Mouse (Mus musculus) kidney, postnatal 0 days (tissue): ENCODE data around the gene Slit3. TPM values are rescaled to one million over a fixed set of nuclear protein-coding genes. Genes with fewer than 3 reads are reported as not detected.

Experiments used
- ATAC-seq: fragments of 200-750 bp; cut with Nextera tagmentation; replicated peaks from 2 replicates; pipeline ENCODE4 v1.8.0; 2017; ENCODE audit warnings: low read depth, moderate number of reproducible peaks, moderate TSS enrichment, moderate library complexity; ENCODE audit not compliant: low FRiP score
- DNase-seq: peaks from one replicate; pipeline ENCODE4 v3.0.0-alpha.2; 2016; ENCODE audit warnings: low spot score
- H3K27ac ChIP-seq: fragments of 300-500 bp; sonication (generic); 2 replicates; pipeline ENCODE4 v1.5.1; 2014; ENCODE audit warnings: mild to moderate bottlenecking
- H3K27me3 ChIP-seq: fragments of 300-500 bp; sonication (generic); 2 replicates; pipeline ENCODE4 v1.6.1; 2014; ENCODE audit warnings: low read length, mixed read lengths; ENCODE audit not compliant: insufficient read depth
- H3K36me3 ChIP-seq: fragments of 300-500 bp; sonication (generic); 2 replicates; pipeline ENCODE4 v1.6.1; 2014; ENCODE audit warnings: low read length, mixed read lengths; ENCODE audit not compliant: insufficient read depth
- H3K4me1 ChIP-seq: fragments of 300-500 bp; sonication (generic); replicated peaks from 2 replicates; pipeline ENCODE4 v1.6.1; 2014; ENCODE audit warnings: antibody characterized with exemption, low read length, mixed read lengths; ENCODE audit not compliant: insufficient read depth
- H3K4me2 ChIP-seq: fragments of 300-500 bp; sonication (generic); 2 replicates; pipeline ENCODE4 v1.6.1; 2014; ENCODE audit warnings: mild to moderate bottlenecking, low read length, moderate library complexity, mixed read lengths
- H3K4me3 ChIP-seq: fragments of 300-500 bp; sonication (generic); replicated peaks from 2 replicates; pipeline ENCODE4 v1.5.1; 2014; ENCODE audit warnings: low read depth, low read length
- H3K9ac ChIP-seq: fragments of 300-500 bp; sonication (generic); 2 replicates; pipeline ENCODE4 v1.6.1; 2014; ENCODE audit warnings: low read depth, low read length
- H3K9me3 ChIP-seq: fragments of 300-500 bp; sonication (generic); replicated peaks from 2 replicates; pipeline ENCODE4 v1.6.1; 2016; ENCODE audit warnings: low read length, inconsistent platforms, mixed read lengths
- CTCF ChIP-seq: IDR thresholded peaks from 2 replicates; pipeline ENCODE4 v1.5.1; 2016; ENCODE audit warnings: antibody characterized with exemption, low read depth, mild to moderate bottlenecking, moderate library complexity
- WGBS: fragments of 180-500 bp; shearing (Covaris S2); extraction: QIAGEN DNeasy Blood & Tissue Kit; methylation state at CpG from one replicate; pipeline ENCODE4 v1.1.7; 2014; 5-methylcytosine and 5-hydroxymethylcytosine counted together
- polyA plus RNA-seq: library from polyadenylated mRNA; unstranded; fragments of >200 nt; fragmentation: Nextera tagmentation; extraction: Ambion mirVana; gene quantifications from 2 replicates; pipeline ENCODE4 v1.2.1, GENCODE M21; 2015

Gene Slit3
- polyA plus RNA-seq, 1 experiment from 2014 or later = 6.6 TPM

GRCm38 (mm10) chr11:35345696-35346480 lies 224.9 kb downstream of the Slit3 start:
- H3K27me3 ChIP-seq = no peaks in the 10 kb centered on the region
- DNase-seq = no peak
- no peaks in the 10 kb centered on the region for H3K4me1 ChIP-seq
- no peaks in the 10 kb centered on the region for H3K9me3 ChIP-seq
- no peak overlapping the region for H3K27ac ChIP-seq
- no peaks in the 10 kb centered on the region for H3K36me3 ChIP-seq
- TF ChIP-seq CTCF = no peak
- H3K4me2 ChIP-seq = no peak overlapping the region
- WGBS = 62% methylated on average over 13 of the region's 13 CpGs
- no peak overlapping the region for H3K9ac ChIP-seq
- H3K4me3 ChIP-seq = no peak overlapping the region
- ATAC-seq = no peak

DNA sequence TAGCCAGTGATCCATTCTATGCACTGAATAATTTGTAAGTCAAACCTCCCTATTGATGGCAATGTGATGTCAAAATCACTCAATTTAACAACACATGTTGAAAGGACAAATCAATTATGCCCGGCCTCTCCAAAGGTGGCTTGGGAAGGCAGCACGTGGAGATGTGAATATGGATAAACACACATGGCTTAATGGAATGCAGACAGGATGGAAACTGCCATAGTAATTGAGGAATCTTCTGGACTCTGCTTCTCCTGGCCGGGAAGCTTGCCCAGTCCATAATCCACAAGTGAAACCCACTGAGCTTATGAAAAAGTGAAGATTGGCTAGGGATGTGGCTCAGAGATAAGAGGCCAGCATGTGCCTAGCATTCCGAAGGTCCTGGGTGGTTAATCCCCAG lies 227.1 kb downstream of the Slit3 start:
- ATAC-seq (no peak), DNase-seq (no peak)
- Histone ChIP-seq H3K36me3 (no peaks in the 10 kb centered on the region), H3K27me3 (no peaks in the 10 kb centered on the region), H3K27ac (no peak overlapping the region), H3K4me1 (no peaks in the 10 kb centered on the region), H3K9ac (no peak overlapping the region), H3K9me3 (no peaks in the 10 kb centered on the region), H3K4me3 (no peak overlapping the region), H3K4me2 (no peak overlapping the region)
- WGBS = 61% methylated on average over 4 of the region's 4 CpGs
- TF ChIP-seq CTCF = no peak

- TF ChIP-seq CTCF = no peak
- Histone ChIP-seq H3K4me2 (no peak overlapping the region), H3K27me3 (no peaks in the 10 kb centered on the region), H3K4me3 (no peak overlapping the region), H3K27ac (no peak overlapping the region), H3K9me3 (no peaks in the 10 kb centered on the region), H3K9ac (no peak overlapping the region), H3K4me1 (no peaks in the 10 kb centered on the region), H3K36me3 (no peaks in the 10 kb centered on the region)
- 51% methylated on average over 4 of the region's 4 CpGs for WGBS
- DNase-seq (no peak), ATAC-seq (no peak)
These were observed 229.9 kb downstream of the Slit3 start for GRCm38 (mm10) chr11:35350968-35351367.

DNA sequence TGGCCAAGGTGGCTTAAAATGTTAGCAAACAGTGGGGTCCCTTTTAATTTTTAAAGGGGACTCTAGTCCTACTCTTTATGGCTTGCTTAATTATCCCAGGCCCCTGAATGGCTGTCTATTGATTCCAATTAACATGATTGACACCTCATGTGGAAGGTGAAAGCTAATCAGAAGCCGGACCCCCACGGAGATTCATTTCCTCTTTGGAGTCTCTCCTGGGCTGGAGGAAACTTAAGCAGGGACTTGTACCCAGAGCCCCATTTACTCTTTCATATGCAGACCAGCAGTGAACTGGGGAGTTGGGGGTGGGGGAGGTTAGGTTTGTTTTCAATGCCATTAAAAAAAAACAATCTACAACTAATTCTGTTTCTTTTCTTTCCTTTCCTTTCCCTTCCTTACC lies 230.4 kb downstream of the Slit3 start:
- no peak overlapping the region for H3K9ac ChIP-seq
- ATAC-seq = no peak
- DNase-seq = no peak
- WGBS = 22% methylated on average over 2 of the region's 2 CpGs
- H3K27me3 ChIP-seq = no peaks in the 10 kb centered on the region
- H3K9me3 ChIP-seq = no peaks in the 10 kb centered on the region
- no peak overlapping the region for H3K27ac ChIP-seq
- TF ChIP-seq CTCF = no peak
- H3K4me2 ChIP-seq = no peak overlapping the region
- no peaks in the 10 kb centered on the region for H3K4me1 ChIP-seq
- no peaks in the 10 kb centered on the region for H3K36me3 ChIP-seq
- no peak overlapping the region for H3K4me3 ChIP-seq

DNA sequence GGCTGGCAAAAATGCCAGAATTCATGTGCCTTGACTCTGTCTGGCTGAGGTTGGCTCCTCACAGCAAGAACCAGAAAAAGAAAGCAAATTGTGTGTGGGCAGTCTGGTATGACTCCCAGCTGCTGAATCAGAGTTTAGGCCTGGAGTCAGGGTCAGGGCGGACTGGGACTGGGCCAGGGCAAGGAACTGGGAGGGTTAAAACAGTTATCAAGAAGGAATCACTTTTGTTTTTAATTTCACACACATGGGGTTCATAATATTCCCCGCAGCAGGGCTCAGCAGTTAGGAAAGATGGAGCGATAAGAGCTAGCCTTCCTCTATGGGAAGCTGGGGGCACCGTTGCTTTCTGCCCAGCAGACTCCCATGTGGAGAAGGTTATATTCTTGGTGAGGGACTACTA lies 234.8 kb downstream of the Slit3 start:
- Histone ChIP-seq H3K36me3 (no peaks in the 10 kb centered on the region), H3K4me2 (no peak overlapping the region), H3K4me3 (no peak overlapping the region), H3K9me3 (no peaks in the 10 kb centered on the region), H3K9ac (no peak overlapping the region), H3K27me3 (no peaks in the 10 kb centered on the region), H3K27ac (no peak overlapping the region), H3K4me1 (no peaks in the 10 kb centered on the region)
- WGBS = 82% methylated on average over 4 of the region's 4 CpGs
- no peak for TF ChIP-seq CTCF
- DNase-seq (no peak), ATAC-seq (no peak)

DNA sequence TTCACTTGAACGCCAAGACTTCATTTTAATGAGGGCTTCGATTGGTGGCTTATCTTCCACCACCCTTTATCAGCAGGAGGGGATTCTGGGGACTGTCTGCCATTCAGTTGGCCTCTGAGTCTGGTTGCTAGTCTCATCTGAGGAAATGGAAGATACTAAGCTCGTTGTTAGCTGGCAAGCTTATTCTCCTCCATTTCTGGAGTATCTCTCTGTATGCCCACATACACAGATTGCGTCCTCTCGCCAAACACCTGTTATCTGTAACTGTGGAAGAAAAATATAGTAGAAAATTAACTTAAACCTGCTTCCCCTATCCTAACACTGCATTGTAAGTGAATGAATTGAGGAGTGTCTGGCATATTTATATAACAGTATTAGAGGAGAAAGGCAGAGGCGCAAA lies 240.0 kb downstream of the Slit3 start:
- Histone ChIP-seq H3K4me2 (no peak overlapping the region), H3K27me3 (no peaks in the 10 kb centered on the region), H3K9me3 (no peaks in the 10 kb centered on the region), H3K36me3 (no peaks in the 10 kb centered on the region), H3K4me3 (no peak overlapping the region), H3K27ac (no peak overlapping the region), H3K9ac (no peak overlapping the region), H3K4me1 (no peaks in the 10 kb centered on the region)
- no peak for ATAC-seq
- DNase-seq = no peak
- TF ChIP-seq CTCF = no peak
- 80% methylated on average over 6 of the region's 6 CpGs for WGBS

- no peak overlapping the region for H3K27ac ChIP-seq
- DNase-seq = no peak
- TF ChIP-seq CTCF = no peak
- no peak overlapping the region for H3K4me2 ChIP-seq
- no peak for ATAC-seq
- WGBS = 47% methylated on average over 4 of the region's 4 CpGs
- no peaks in the 10 kb centered on the region for H3K27me3 ChIP-seq
- H3K4me3 ChIP-seq = no peak overlapping the region
- H3K9me3 ChIP-seq = no peaks in the 10 kb centered on the region
- no peaks in the 10 kb centered on the region for H3K36me3 ChIP-seq
- no peaks in the 10 kb centered on the region for H3K4me1 ChIP-seq
- no peak overlapping the region for H3K9ac ChIP-seq
These were observed 242.0 kb downstream of the Slit3 start for GRCm38 (mm10) chr11:35362975-35363374.
